Comparison of ENCODE assay signal across 1 mouse cellular context in the genomic region with DNA sequence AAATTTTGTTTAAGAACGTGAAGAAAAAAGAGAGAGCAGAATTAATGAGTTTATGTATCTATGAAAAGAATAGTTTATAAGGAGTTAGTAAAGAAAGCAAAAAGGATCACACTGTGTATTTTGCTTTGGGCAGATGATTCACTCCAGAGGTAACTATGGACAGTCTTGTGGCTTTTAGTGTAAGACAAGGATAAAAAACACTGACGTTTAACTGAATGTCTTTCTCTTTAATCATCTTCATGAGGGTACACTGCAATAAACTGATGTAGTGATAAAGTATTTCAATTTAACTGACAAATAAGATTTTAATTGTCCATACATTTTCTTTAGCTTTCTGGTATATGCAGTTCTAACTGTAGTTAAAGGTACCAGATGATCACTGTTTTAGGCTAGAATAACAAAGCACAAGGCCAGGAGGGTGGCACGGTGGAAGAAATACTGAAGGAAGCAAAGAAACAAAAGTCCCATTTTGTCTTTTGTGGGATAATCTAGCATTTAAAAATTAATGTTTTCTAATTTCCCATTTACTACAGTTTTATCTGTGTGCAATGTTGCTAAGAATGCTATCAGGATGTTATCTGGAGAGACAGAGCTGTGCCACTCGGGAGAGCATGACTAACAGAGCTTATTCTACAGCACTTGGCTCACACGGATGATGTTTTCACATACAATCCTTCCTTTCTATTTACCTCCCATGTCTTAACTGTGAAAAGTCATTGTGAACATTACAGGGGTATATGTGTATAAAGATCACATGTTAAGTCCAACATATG.
TF ChIP-seq lines count a peak whose summit lies in the region.

No protein-coding gene starts in this region.

TF ChIP-seq in MEL, 35 proteins besides CTCF, POLR2A, EP300 and RAD21 (continued from another document):
- no peak for TF ChIP-seq UBTF (IDR thresholded peaks at IDR 0.05; ENCODE audit: borderline replicate concordance, insufficient read depth, low read depth, low read length)
- no peak for TF ChIP-seq BHLHE40 (IDR thresholded peaks at IDR 0.05; ENCODE audit: borderline replicate concordance, low read depth, low read length)
- TF ChIP-seq ZMIZ1 (IDR thresholded peaks at IDR 0.05; ENCODE audit: low read depth, low read length): no peak
- TF ChIP-seq ZKSCAN1 (IDR thresholded peaks at IDR 0.05; ENCODE audit: low read depth, low read length): no peak
- 0 out of 2 replicates have a peak, but pooled peaks have one; percentile 71 for TF ChIP-seq MYC (IDR thresholded peaks at IDR 0.05; ENCODE audit: low read depth, low read length)
- peak; percentile 46; the same call in 1 of the 2 replicates for TF ChIP-seq MAX (IDR thresholded peaks at IDR 0.05; ENCODE audit: low read length)
- TF ChIP-seq JUND (IDR thresholded peaks at IDR 0.05; ENCODE audit: low read depth, low read length): no peak
- TF ChIP-seq USF2 (IDR thresholded peaks at IDR 0.05; ENCODE audit: borderline replicate concordance in 1 of 2, insufficient read depth in 1 of 2, low read depth in 1 of 2, low read length in 2 of 2): no peak
- no peak for TF ChIP-seq MYB (IDR thresholded peaks at IDR 0.05; ENCODE audit: low read depth, low read length)
- no peak for TF ChIP-seq NRF1 (IDR thresholded peaks at IDR 0.05; ENCODE audit: insufficient read depth, low read depth, low read length, poor library complexity, severe bottlenecking)
